Mouse (Mus musculus) stomach, postnatal 0 days (tissue): ENCODE results near the gene Clic6.

Experiments used
- CTCF ChIP-seq: IDR thresholded peaks from 2 replicates; pipeline ENCODE4 v1.5.1; 2016; ENCODE audit warnings: antibody characterized with exemption, low read depth, mild to moderate bottlenecking, moderate library complexity
- EP300 ChIP-seq: optimal IDR thresholded peaks from 2 replicates; pipeline ENCODE3; 2016; ENCODE audit warnings: antibody characterized with exemption

DNA sequence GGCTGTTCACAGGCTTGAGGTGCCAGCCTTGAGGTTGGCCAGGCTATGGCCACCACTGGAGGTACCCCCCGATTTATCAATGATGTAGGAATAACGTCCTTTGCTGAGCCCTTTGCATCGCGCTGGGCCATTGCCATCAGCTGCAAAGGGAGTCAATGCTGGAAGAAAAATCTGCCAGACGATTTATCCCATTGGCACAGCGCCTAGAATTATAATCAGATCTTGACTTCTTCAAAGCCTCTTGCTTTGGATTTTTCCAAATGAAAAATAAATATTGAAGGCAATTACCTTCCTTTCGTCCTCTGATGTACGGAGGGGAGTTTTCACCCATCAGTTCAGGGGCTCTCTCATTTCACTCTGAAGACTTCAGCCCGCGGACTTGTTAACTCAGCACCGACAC lies 79.8 kb downstream of the Clic6 start:
- no peak for TF ChIP-seq CTCF
- TF ChIP-seq EP300, result no peak
